Mouse (Mus musculus) limb, embryonic 12.5 days (tissue): Measurements from ENCODE around the gene Pdss2. TPM values are rescaled to one million over a fixed set of nuclear protein-coding genes. Genes with fewer than 3 reads are reported as not detected.

Source experiments
- ATAC-seq: fragments of 200-750 bp; cut with Nextera tagmentation; 2 replicates; pipeline ENCODE4 v1.8.0; 2017; ENCODE audit warnings: low read depth, moderate TSS enrichment; ENCODE audit not compliant: insufficient number of reproducible peaks, insufficient read depth, low FRiP score, low TSS enrichment
- H3K27ac ChIP-seq: fragments of 300-500 bp; sonication (generic); 2 replicates; pipeline ENCODE4 v1.5.1; 2016; ENCODE audit warnings: mild to moderate bottlenecking, moderate library complexity
- H3K27me3 ChIP-seq: fragments of 300-500 bp; sonication (generic); 2 replicates; pipeline ENCODE4 v1.6.1; 2016; ENCODE audit warnings: mild to moderate bottlenecking, moderate library complexity
- H3K36me3 ChIP-seq: fragments of 300-500 bp; sonication (generic); 2 replicates; pipeline ENCODE4 v1.6.1; 2016; ENCODE audit warnings: mild to moderate bottlenecking, moderate library complexity
- H3K4me1 ChIP-seq: fragments of 300-500 bp; sonication (generic); replicated peaks from 2 replicates; pipeline ENCODE4 v1.6.1; 2016
- H3K4me2 ChIP-seq: fragments of 300-500 bp; sonication (generic); 2 replicates; pipeline ENCODE4 v1.6.1; 2016; ENCODE audit warnings: mild to moderate bottlenecking, moderate library complexity
- H3K4me3 ChIP-seq: fragments of 300-500 bp; sonication (generic); replicated peaks from 2 replicates; pipeline ENCODE4 v1.5.1; 2016; ENCODE audit warnings: mild to moderate bottlenecking
- H3K9ac ChIP-seq: fragments of 300-500 bp; sonication (generic); replicated peaks from 2 replicates; pipeline ENCODE4 v1.6.1; 2016; ENCODE audit warnings: mild to moderate bottlenecking, moderate library complexity
- H3K9me3 ChIP-seq: fragments of 300-500 bp; sonication (generic); 2 replicates; pipeline ENCODE4 v1.6.1; 2016; ENCODE audit warnings: mild to moderate bottlenecking, moderate library complexity
- WGBS: fragments of 180-500 bp; shearing (Covaris S2); methylation state at CpG from one replicate; pipeline ENCODE4 v1.1.7; 2016; 5-methylcytosine and 5-hydroxymethylcytosine counted together
- polyA plus RNA-seq: library from polyadenylated mRNA; unstranded; fragments of >200 nt; fragmentation: Nextera tagmentation; extraction: Ambion mirVana; gene quantifications from 2 replicates; pipeline ENCODE4 v1.2.1, GENCODE M21; 2016

Pdss2 gene
- polyA plus RNA-seq, 1 experiment from 2014 or later: 13.7 TPM

DNA sequence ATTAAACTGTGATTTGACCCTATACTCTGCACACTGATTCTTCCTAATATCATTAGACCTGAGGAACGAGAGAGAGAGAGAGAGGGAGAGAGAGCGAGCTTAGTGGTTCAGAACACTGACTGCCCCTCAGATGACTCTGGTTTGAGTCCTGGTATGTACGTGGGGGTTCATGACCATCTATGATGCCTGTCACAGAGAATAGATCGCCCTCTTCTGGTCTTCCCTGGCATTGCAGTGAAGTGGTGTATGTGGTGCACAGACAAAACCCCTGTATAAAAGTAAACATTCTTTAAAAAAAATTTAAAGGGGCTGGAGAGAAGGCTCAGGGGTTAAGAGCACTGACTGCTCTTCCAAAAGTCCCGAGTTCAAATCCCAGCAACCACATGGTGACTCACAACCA, 157.0 kb downstream of the Pdss2 start:
- peaks cover 6% of the 10 kb centered on the region; the same call in 1 of the 2 replicates for H3K4me1 ChIP-seq

DNA sequence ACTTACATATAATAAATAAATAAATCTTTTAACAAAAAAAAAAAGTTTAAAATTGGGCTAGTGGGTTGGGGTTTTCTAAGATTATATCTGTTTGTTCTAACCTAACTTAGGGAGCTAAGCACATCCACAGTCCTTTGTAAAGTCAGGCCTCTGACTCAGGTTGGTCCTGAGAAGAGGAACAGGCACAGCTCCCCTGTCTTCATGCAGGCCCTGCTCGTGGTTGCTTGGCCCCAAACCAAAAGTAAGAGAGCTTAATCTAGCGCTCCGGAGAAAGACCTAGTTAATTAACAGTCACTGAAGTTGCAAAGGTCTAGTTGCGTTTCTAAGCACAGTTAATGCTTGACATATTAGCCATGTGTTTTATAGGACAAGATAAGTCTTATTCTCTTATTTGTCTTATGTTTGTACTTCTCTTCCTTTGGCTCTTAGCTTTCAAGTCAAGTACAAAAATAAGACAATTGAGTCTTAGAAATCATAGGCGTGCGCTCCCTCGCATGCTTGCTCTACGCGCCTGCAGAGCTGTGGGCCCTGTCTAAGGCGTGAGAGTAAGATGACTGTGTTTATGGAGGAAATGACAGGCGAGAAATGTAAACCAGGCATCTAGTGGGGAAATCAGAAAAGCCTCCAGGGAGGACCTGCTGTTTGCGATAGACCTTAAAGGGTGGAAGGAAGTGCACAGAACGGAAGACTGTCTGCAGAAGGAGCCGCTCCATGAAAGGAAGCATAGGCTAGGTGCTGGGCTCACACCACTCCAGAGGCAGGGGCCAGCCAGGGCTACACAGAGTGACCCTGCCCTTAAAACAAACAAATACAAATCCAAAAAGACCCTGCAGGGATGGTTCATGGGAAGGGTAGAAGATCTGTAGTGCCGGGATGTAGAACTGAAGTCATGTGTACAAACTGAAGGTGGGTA, 157.7 kb downstream of the Pdss2 start:
- H3K36me3 ChIP-seq: no peaks in the 10 kb centered on the region
- WGBS: 76% methylated on average over 15 of the region's 15 CpGs
- no peak overlapping the region for H3K27ac ChIP-seq
- no peaks in the 10 kb centered on the region for H3K9me3 ChIP-seq
- no peak overlapping the region for H3K4me3 ChIP-seq
- no peaks in the 10 kb centered on the region for H3K27me3 ChIP-seq
- no peak overlapping the region for H3K9ac ChIP-seq
- H3K4me1 ChIP-seq: peaks cover 3% of the 10 kb centered on the region; the same call in 1 of the 2 replicates
- no peak overlapping the region for H3K4me2 ChIP-seq
- ATAC-seq: no peak

More for the DNA sequence above, 157.0 kb downstream of the Pdss2 start:
- Histone ChIP-seq H3K9me3 (no peaks in the 10 kb centered on the region), H3K36me3 (no peaks in the 10 kb centered on the region), H3K4me3 (no peak overlapping the region), H3K27ac (no peak overlapping the region), H3K27me3 (no peaks in the 10 kb centered on the region), H3K9ac (no peak overlapping the region), H3K4me2 (no peak overlapping the region)
- ATAC-seq: no peak
- WGBS: 50% methylated on average over 5 of the region's 5 CpGs

DNA sequence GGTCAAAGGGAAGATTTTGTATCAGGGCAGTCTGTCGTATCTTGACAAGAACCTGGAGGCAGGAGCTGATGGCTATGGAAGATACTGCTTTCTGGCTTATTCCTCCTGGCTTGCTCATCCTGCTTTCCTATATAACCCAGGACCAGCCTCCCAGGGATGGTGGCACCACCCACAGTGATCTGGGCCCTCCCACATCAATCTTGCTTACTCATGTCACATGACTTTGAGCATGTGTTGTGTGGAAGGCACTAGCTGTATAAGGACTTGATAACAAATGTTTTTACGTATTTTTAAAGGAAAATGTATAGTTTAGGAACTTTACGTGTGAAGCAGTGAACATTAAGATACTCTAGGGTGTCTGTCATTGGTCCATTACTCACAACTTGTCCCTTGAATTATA, 161.4 kb downstream of the Pdss2 start:
- 86% methylated on average over 3 of the region's 3 CpGs for WGBS
- Histone ChIP-seq H3K27me3 (no peaks in the 10 kb centered on the region), H3K4me3 (no peak overlapping the region), H3K27ac (no peak overlapping the region), H3K4me2 (no peak overlapping the region), H3K9ac (no peak overlapping the region), H3K9me3 (no peaks in the 10 kb centered on the region), H3K36me3 (no peaks in the 10 kb centered on the region), H3K4me1 (peaks cover 3% of the 10 kb centered on the region; the same call in 1 of the 2 replicates)
- ATAC-seq: no peak

DNA sequence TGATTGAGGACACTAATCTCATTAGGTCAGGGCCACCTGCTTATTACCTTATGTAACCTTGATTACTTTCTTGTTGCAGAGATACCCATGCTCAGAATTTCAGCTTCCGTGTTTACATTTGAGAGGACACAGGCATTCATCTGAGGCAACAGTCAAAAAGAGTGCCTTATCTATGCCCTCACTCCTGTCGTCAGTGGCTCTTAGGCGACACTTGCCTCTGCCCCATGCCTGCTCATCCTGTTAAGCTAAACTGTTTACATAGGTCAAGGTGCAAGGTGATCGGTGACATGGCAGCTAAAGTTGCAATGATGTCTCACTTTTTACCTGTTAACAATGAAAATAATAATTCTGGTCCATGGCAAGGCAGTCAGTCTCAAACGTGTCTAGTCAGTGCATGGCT, 163.3 kb downstream of the Pdss2 start:
- Histone ChIP-seq H3K36me3 (no peaks in the 10 kb centered on the region), H3K4me2 (no peak overlapping the region), H3K4me3 (no peak overlapping the region), H3K4me1 (no peaks in the 10 kb centered on the region), H3K27ac (no peak overlapping the region), H3K9me3 (no peaks in the 10 kb centered on the region), H3K27me3 (no peaks in the 10 kb centered on the region), H3K9ac (no peak overlapping the region)
- 80% methylated on average over 5 of the region's 5 CpGs for WGBS
- ATAC-seq: no peak

DNA sequence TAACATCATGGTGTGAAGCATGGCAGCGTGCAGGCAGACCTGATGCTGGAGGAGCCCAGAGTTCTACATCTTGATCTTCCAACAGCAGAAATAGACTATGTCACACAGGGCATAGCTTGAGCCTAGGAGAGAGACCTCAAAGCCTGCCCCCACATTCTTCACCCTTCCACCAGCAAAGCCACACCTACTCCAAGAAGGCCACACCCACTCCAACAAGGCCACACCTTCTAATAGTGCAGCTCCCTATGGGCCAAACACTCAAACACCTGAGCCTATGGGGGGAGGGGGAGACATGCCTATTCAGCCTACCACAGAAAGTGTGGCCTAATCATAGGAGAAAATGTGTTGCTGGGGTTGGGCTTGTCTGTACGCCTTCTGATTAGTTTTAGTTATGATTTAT, 171.6 kb downstream of the Pdss2 start:
- Histone ChIP-seq H3K36me3 (peaks cover 10% of the 10 kb centered on the region), H3K9me3 (no peaks in the 10 kb centered on the region), H3K4me1 (no peaks in the 10 kb centered on the region), H3K4me3 (no peak overlapping the region), H3K27me3 (no peaks in the 10 kb centered on the region), H3K27ac (no peak overlapping the region), H3K4me2 (no peak overlapping the region), H3K9ac (no peak overlapping the region)
- no peak for ATAC-seq
- WGBS: 90% methylated on average over 2 of the region's 2 CpGs

DNA sequence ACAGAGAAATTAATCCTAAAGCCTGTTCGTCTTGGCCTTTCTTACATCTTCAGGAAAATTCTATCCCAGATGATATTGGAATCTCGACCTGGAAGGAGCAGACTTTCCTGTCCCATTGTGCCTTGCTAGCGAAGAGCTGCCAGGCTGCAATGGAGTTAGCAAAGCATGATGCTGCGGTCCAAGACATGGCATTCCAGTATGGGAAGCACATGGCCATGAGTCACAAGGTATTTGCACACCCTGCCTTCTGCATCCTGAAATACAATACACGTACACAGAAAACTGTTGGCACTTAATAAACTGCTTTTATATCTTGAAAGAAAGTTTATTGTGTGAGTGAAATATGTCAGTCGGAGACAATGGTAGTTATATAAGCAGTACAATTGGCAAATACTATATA, 172.5 kb downstream of the Pdss2 start:
- H3K4me3 ChIP-seq: no peak overlapping the region
- H3K36me3 ChIP-seq: peaks cover 14% of the 10 kb centered on the region
- no peaks in the 10 kb centered on the region for H3K27me3 ChIP-seq
- H3K9ac ChIP-seq: no peak overlapping the region
- no peak overlapping the region for H3K27ac ChIP-seq
- no peaks in the 10 kb centered on the region for H3K9me3 ChIP-seq
- no peak overlapping the region for H3K4me2 ChIP-seq
- H3K4me1 ChIP-seq: no peaks in the 10 kb centered on the region
- ATAC-seq: no peak
- WGBS: 78% methylated on average over 6 of the region's 6 CpGs

DNA sequence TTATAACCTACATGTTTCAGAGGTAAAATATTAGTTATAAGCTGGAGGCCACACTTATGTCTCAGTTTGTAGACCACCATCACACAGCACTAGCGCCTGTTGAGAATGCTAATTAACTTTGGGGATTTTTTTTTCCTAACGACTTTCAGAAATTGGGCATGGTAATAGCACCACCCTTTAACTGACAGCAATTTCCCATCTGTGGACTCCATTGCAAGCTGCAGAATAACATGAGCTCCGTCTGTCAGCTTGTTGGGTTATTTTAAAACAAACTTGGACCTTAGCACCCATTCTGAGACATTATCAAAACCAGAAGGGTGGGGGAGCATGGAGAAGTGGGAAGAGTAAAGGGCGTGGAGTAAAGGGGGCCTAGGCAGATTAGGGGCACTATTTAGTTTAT, 174.5 kb downstream of the Pdss2 start:
- Histone ChIP-seq H3K9ac (no peak overlapping the region), H3K9me3 (no peaks in the 10 kb centered on the region), H3K27me3 (no peaks in the 10 kb centered on the region), H3K4me1 (no peaks in the 10 kb centered on the region), H3K4me3 (no peak overlapping the region), H3K36me3 (peaks cover 14% of the 10 kb centered on the region), H3K4me2 (no peak overlapping the region), H3K27ac (no peak overlapping the region)
- ATAC-seq: no peak
- WGBS: 81% methylated on average over 4 of the region's 4 CpGs

DNA sequence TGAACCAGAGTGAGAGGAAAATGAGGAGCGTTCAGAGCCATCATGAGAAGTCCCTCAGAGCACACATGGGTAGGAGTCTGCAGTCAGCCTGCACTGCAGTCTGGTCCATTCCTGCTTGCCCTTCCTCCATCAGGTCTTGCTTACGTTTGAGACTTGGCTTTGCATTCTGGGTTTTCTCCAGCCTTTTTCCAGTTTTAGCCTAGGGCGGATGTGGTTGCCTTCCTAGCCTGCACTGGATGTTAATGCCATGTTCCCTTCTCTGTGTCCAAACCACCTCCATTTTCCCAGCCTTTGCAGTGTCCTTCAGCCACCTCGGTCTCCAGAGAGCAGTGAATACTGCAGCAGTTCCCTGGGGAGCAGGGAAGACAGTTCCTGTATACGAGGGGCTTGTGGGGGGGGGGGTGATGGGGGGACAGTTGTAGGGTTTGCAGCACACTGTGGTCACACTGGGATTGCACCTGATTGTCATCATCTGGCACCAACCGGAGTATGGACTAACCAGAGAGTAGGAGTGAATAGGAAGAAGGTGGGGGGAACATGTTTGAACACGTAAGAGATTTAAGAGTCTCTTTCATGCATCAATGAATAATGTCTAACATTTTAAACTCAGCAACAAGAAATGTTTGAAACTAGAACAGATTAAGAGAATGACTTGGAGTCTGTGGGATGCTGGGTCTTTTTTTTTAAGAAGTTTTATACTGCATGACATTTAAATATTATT, 178.5 kb downstream of the Pdss2 start:
- no peak overlapping the region for H3K4me2 ChIP-seq

DNA sequence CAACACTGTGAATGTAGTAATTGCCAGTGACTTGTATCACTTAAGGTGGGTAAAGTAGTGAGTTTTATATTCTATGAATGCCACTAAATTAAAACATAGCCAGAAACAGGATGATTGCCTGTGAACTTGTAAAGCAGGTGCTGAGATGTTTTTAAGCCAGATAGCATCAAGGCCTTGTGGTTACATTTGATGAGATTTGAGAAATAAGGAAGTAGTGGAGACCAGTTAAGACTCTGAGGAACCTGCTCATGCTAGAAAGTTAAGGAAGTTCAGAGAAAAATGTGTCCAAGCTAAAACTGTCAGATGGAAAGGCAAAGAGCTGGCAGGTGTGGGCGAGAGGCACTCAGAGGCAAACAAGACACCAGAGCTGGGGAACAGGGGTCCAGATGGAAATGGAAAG, 184.8 kb downstream of the Pdss2 start:
- Histone ChIP-seq H3K4me3 (no peak overlapping the region), H3K4me1 (no peaks in the 10 kb centered on the region), H3K4me2 (no peak overlapping the region), H3K36me3 (peaks cover 5% of the 10 kb centered on the region; the same call in 1 of the 2 replicates), H3K9me3 (no peaks in the 10 kb centered on the region), H3K27ac (no peak overlapping the region), H3K9ac (no peak overlapping the region), H3K27me3 (no peaks in the 10 kb centered on the region)
- 95% methylated on average over 1 of the region's 1 CpGs for WGBS
- ATAC-seq: no peak

More for the DNA sequence above, 178.5 kb downstream of the Pdss2 start:
- Histone ChIP-seq H3K36me3 (peaks cover 19% of the 10 kb centered on the region), H3K4me3 (no peak overlapping the region), H3K4me1 (no peaks in the 10 kb centered on the region), H3K9me3 (no peaks in the 10 kb centered on the region), H3K27ac (no peak overlapping the region), H3K9ac (no peak overlapping the region), H3K27me3 (no peaks in the 10 kb centered on the region)
- 78% methylated on average over 7 of the region's 7 CpGs for WGBS
- ATAC-seq: no peak

DNA sequence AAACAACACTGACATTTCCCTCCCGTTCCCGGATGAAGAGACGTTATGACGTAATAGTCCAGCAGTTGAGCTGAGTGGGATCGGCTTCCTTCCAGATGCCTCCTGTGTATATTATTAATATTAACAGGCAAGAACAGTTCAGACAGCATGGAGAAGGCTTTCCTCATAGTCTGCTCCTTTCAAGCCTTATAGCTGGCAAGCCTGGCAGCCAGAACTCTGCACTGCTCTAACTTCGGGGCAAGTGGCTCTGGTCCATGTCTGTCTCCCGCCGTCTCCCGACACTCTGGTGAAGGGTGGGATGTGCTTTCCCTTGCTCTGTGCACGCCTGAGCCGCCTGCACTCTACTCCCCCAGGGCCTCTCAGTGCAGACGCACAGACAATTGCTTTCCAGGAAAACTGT, 185.6 kb downstream of the Pdss2 start:
- Histone ChIP-seq H3K4me2 (no peak overlapping the region), H3K27me3 (no peaks in the 10 kb centered on the region), H3K4me3 (no peak overlapping the region), H3K36me3 (peaks cover 5% of the 10 kb centered on the region; the same call in 1 of the 2 replicates), H3K27ac (no peak overlapping the region), H3K9ac (no peak overlapping the region), H3K4me1 (no peaks in the 10 kb centered on the region), H3K9me3 (no peaks in the 10 kb centered on the region)
- WGBS: 82% methylated on average over 12 of the region's 12 CpGs
- no peak for ATAC-seq

DNA sequence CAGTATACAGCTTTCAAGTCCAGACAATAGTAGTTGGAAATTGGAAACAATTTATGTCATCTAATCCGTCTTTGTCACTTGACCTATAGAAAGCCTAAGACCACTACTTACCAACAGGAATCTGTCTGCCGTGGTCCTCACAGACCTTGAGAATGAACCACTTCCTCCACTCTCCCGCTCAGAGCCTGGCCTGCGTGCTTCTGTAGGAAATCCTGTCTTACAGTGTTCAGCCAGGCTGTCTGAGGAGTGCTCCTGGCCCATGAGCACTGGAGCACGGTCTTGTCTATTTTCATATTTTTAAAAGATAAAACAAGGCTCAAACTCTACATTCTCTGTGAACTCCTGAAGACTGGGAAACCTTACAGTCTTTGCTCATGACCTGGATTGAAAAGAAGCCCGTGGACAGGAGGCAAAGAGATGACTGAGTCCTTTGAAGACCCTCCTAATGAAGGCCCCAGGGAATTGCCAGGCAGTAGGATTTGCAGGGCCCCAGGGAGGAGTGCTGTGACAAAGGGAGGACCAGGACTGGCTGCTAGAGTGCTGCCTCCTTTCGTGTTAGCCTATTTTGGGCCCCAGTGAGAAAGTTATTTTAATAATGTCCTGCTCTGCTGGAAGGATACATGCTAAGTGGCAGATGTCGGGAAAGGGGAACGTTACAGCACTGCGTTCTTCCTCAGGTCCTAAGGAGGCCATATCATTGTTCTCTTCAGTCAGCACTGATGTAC, 188.4 kb downstream of the Pdss2 start:
- no peak for ATAC-seq
- Histone ChIP-seq H3K27me3 (no peaks in the 10 kb centered on the region), H3K4me3 (no peak overlapping the region), H3K4me2 (no peak overlapping the region), H3K36me3 (no peaks in the 10 kb centered on the region), H3K9me3 (no peaks in the 10 kb centered on the region), H3K27ac (0 out of 2 replicates have a peak overlapping the region, but pooled peaks have one; percentile 35), H3K9ac (no peak overlapping the region), H3K4me1 (no peaks in the 10 kb centered on the region)
- 76% methylated on average over 10 of the region's 10 CpGs for WGBS
